Mouse (Mus musculus) ES-Bruce4 (cell line): ENCODE measurements around the gene Por.

Experiments used
- CTCF ChIP-seq: IDR thresholded peaks from one replicate; pipeline ENCODE4 v1.8.1; 2011; ENCODE audit warnings: low read depth, low read length
- EP300 ChIP-seq: IDR thresholded peaks from 2 replicates; pipeline ENCODE4 v1.6.1; 2011; ENCODE audit warnings: low read depth, low read length; ENCODE audit not compliant: insufficient read depth
- POLR2A ChIP-seq: IDR thresholded peaks from one replicate; pipeline ENCODE4 v1.8.1; 2011; ENCODE audit warnings: low read length; ENCODE audit not compliant: insufficient read depth

- TF ChIP-seq POLR2A (no peak), EP300 (no peak), CTCF (no peak)
These were observed 39.9 kb downstream of the Por start for GRCm38 (mm10) chr5:135709716-135710115.
